10 mouse cellular contexts compared by ENCODE assay signal in the genomic region with DNA sequence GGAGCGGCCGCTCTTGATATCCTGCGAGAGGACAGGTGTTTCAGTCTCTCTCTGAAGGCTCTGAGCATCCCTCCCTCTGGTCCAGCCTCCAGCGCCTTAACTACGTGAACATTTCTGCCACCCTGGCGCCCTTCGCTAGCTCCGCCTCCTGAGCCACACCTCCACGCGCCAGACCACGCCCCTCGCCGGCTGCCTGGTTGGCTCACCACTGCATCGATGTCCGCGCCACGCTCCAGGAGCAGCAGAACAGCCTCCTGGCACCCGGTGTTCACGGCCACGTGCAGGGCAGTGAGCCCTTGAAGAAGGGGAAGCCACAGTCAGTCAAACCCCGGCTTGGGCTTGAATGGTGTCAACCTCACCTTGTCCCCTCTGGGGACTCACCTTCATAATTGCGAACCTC. TPM values are rescaled to one million over a fixed set of nuclear protein-coding genes. Genes with fewer than 3 reads are reported as not detected.
DNase-seq lines count a peak whose midpoint lies in the region; ATAC-seq lines count a peak whose summit lies in the region.
"Had no signal": no experiment of that assay in that cellular context is flagged by ENCODE, and none has a peak within 500 bp of the region (broad histone marks: within the 10 kb centered on the region; RNA-seq: fewer than 3 reads in every experiment).

No protein-coding gene starts in this region.

- H3K27me3 ChIP-seq in heart, embryonic 10.5 days (ENCODE audit: insufficient read depth, poor library complexity, severe bottlenecking), result peaks cover 72% of the 10 kb centered on the region
- H3K27me3 ChIP-seq in hindbrain, embryonic 11.5 days (ENCODE audit: control insufficient read depth, insufficient read depth, low read length), result peaks cover 41% of the 10 kb centered on the region
- H3K27me3 ChIP-seq in limb, embryonic 11.5 days (ENCODE audit: control insufficient read depth, insufficient read depth, low read length), result peaks cover 44% of the 10 kb centered on the region
- peaks cover 28% of the 10 kb centered on the region for H3K27me3 ChIP-seq in midbrain, embryonic 16.5 days (ENCODE audit: control insufficient read depth, insufficient read depth, low read depth, low read length)

- peak; percentile 28; the same call in 1 of the 2 replicates for ATAC-seq in hindbrain, embryonic 11.5 days (ENCODE audit: low FRiP score)
- ATAC-seq in limb, embryonic 11.5 days (ENCODE audit: insufficient number of reproducible peaks, low FRiP score, low TSS enrichment, low read depth), result 0 out of 2 replicates have a peak, but pooled peaks have one; percentile 4
- ATAC-seq in midbrain, embryonic 16.5 days, result peak; percentile 41; the same call in 1 of the 2 replicates

- peak overlapping the region; percentile 44 for H3K4me3 ChIP-seq in heart, embryonic 10.5 days
- peak overlapping the region; percentile 4; the same call in 1 of the 2 replicates for H3K4me3 ChIP-seq in hindbrain, embryonic 11.5 days (ENCODE audit: low read depth, low read length)
- H3K4me3 ChIP-seq in limb, embryonic 11.5 days (ENCODE audit: low read depth, low read length), result no peak overlapping the region
- H3K4me3 ChIP-seq in midbrain, embryonic 16.5 days (ENCODE audit: low read depth, low read length), result peak overlapping the region; percentile 20
- H3K4me3 ChIP-seq: erythroblast, embryonic 14.5 days had no signal

- peak; percentile 85 for DNase-seq in heart, embryonic 10.5 days (ENCODE audit: low spot score)
- no peak for DNase-seq in heart, postnatal 25 days (ENCODE audit: low spot score)
- DNase-seq in embryo, embryonic 11 days, result peak; percentile 59
- peak; percentile 53 for DNase-seq in hindbrain, embryonic 11.5 days (ENCODE audit: low spot score)
- peak; percentile 75 for DNase-seq in limb, embryonic 11.5 days (ENCODE audit: low spot score)
- DNase-seq in right cerebral cortex, postnatal 4 days, result no peak
- DNase-seq in thymus, postnatal 10 days (ENCODE audit: low spot score in 2 of 2), result no peak

- no peaks in the 10 kb centered on the region; the same call in 1 of the 2 replicates for H3K9me3 ChIP-seq in heart, embryonic 10.5 days
- no peaks in the 10 kb centered on the region for H3K9me3 ChIP-seq in hindbrain, embryonic 11.5 days (ENCODE audit: control insufficient read depth, low read length)
- H3K9me3 ChIP-seq in limb, embryonic 11.5 days (ENCODE audit: control insufficient read depth, low read length), result no peaks in the 10 kb centered on the region; the same call in 1 of the 2 replicates
- no peaks in the 10 kb centered on the region for H3K9me3 ChIP-seq in midbrain, embryonic 16.5 days (replicated peaks; ENCODE audit: control insufficient read depth, low read length, poor library complexity, severe bottlenecking)
- H3K9me3 ChIP-seq: G1E had no signal

- peak overlapping the region; percentile 31 for H3K4me2 ChIP-seq in hindbrain, embryonic 11.5 days (replicated peaks; ENCODE audit: low read depth, low read length)
- H3K4me2 ChIP-seq in limb, embryonic 11.5 days (ENCODE audit: low read depth, severe bottlenecking), result peak overlapping the region; percentile 21; the same call in 1 of the 2 replicates
- peak overlapping the region; percentile 61 for H3K4me2 ChIP-seq in midbrain, embryonic 16.5 days (ENCODE audit: low read length)

- no peaks in the 10 kb centered on the region for H3K36me3 ChIP-seq in heart, embryonic 10.5 days
- no peaks in the 10 kb centered on the region for H3K36me3 ChIP-seq in hindbrain, embryonic 11.5 days (ENCODE audit: control insufficient read depth, insufficient read depth, low read length)
- no peaks in the 10 kb centered on the region for H3K36me3 ChIP-seq in limb, embryonic 11.5 days (ENCODE audit: control insufficient read depth, insufficient read depth, low read length)
- no peaks in the 10 kb centered on the region for H3K36me3 ChIP-seq in midbrain, embryonic 16.5 days (ENCODE audit: control insufficient read depth, insufficient read depth, low read length)
- H3K36me3 ChIP-seq: G1E had no signal

- intact Hi-C loops in heart, postnatal 25 days (cut with DNase I), result no loop called here

- H3K9ac ChIP-seq in hindbrain, embryonic 11.5 days (ENCODE audit: low read depth, low read length), result no peak overlapping the region
- no peak overlapping the region for H3K9ac ChIP-seq in limb, embryonic 11.5 days (ENCODE audit: low read length)
- H3K9ac ChIP-seq in midbrain, embryonic 16.5 days (ENCODE audit: low read depth, low read length), result no peak overlapping the region; the same call in 1 of the 2 replicates

- H3K4me1 ChIP-seq in heart, embryonic 10.5 days, result peaks cover 33% of the 10 kb centered on the region
- H3K4me1 ChIP-seq in hindbrain, embryonic 11.5 days (replicated peaks; ENCODE audit: control insufficient read depth, insufficient read depth, low read length), result peaks cover 6% of the 10 kb centered on the region; the same call in 1 of the 2 replicates
- peaks cover 10% of the 10 kb centered on the region; the same call in 1 of the 2 replicates for H3K4me1 ChIP-seq in limb, embryonic 11.5 days (ENCODE audit: control insufficient read depth, insufficient read depth, low read length)
- peaks cover 10% of the 10 kb centered on the region for H3K4me1 ChIP-seq in midbrain, embryonic 16.5 days (ENCODE audit: control insufficient read depth, insufficient read depth, low read length)

- 5% methylated on average over 22 of the region's 22 CpGs for WGBS in heart, embryonic 10.5 days
- 2% methylated on average over 22 of the region's 22 CpGs for WGBS in hindbrain, embryonic 11.5 days
- 4% methylated on average over 22 of the region's 22 CpGs for WGBS in limb, embryonic 11.5 days
- WGBS in midbrain, embryonic 16.5 days, result 4% methylated on average over 22 of the region's 22 CpGs

- H3K27ac ChIP-seq in heart, embryonic 10.5 days, result no peak overlapping the region
- H3K27ac ChIP-seq in hindbrain, embryonic 11.5 days (ENCODE audit: low read depth, low read length), result no peak overlapping the region
- no peak overlapping the region for H3K27ac ChIP-seq in limb, embryonic 11.5 days (replicated peaks; ENCODE audit: low read depth, low read length)
- no peak overlapping the region for H3K27ac ChIP-seq in midbrain, embryonic 16.5 days (ENCODE audit: low read length)

RNA-seq across cellular contexts. Expression of gene Bcl3, which starts 11.5 kb away (rescaled TPM):
- polyA plus RNA-seq in heart, embryonic 10.5 days (2016; fragmentation: Nextera tagmentation; extraction: Ambion mirVana), result 1.3 and 2.7 TPM in 2 replicates
- total RNA-seq in heart, postnatal 25 days (2021), result 1 to 10 TPM; 3.0 to 3.9 TPM
- 0.26 and 0.33 TPM in 2 replicates for polyA plus RNA-seq in hindbrain, embryonic 11.5 days (2014; fragmentation: Nextera tagmentation; extraction: Ambion mirVana)
- 0.71 and 1.2 TPM in 2 replicates for polyA plus RNA-seq in limb, embryonic 11.5 days (2014; fragmentation: Nextera tagmentation; extraction: Ambion mirVana)
- polyA plus RNA-seq in midbrain, embryonic 16.5 days (2015; fragmentation: Nextera tagmentation; extraction: Ambion mirVana), result 0.65 and 1.0 TPM in 2 replicates

RNA-seq across cellular contexts. Expression of gene Cblc, which starts 14.5 kb away (rescaled TPM):
- 1.1 and 1.2 TPM in 2 replicates for polyA plus RNA-seq in heart, embryonic 10.5 days (2016; fragmentation: Nextera tagmentation; extraction: Ambion mirVana)
- under 1 TPM in 1 of 2 experiments, not detected in 1; 0.73 TPM for total RNA-seq in heart, postnatal 25 days (2021)
- 0.59 and 0.63 TPM in 2 replicates for polyA plus RNA-seq in hindbrain, embryonic 11.5 days (2014; fragmentation: Nextera tagmentation; extraction: Ambion mirVana)
- 0.75 and 1.3 TPM in 2 replicates for polyA plus RNA-seq in limb, embryonic 11.5 days (2014; fragmentation: Nextera tagmentation; extraction: Ambion mirVana)
- 0.44 and 0.49 TPM in 2 replicates for polyA plus RNA-seq in midbrain, embryonic 16.5 days (2015; fragmentation: Nextera tagmentation; extraction: Ambion mirVana)
- total RNA-seq: G1E had no signal
- polyA plus RNA-seq: erythroblast, embryonic 14.5 days; G1E had no signal

RNA-seq across cellular contexts. Expression of gene Bcam, which starts 40.3 kb away (rescaled TPM):
- polyA plus RNA-seq in heart, embryonic 10.5 days (2016; fragmentation: Nextera tagmentation; extraction: Ambion mirVana), result 140 and 193 TPM in 2 replicates
- 100 to 1,000 TPM; 220 to 229 TPM for total RNA-seq in heart, postnatal 25 days (2021)
- polyA plus RNA-seq in hindbrain, embryonic 11.5 days (2014; fragmentation: Nextera tagmentation; extraction: Ambion mirVana), result 20.6 and 22.1 TPM in 2 replicates
- polyA plus RNA-seq in limb, embryonic 11.5 days (2014; fragmentation: Nextera tagmentation; extraction: Ambion mirVana), result 43.0 and 44.1 TPM in 2 replicates
- polyA plus RNA-seq in midbrain, embryonic 16.5 days (2015; fragmentation: Nextera tagmentation; extraction: Ambion mirVana), result 10.5 and 14.0 TPM in 2 replicates
- polyA plus RNA-seq: erythroblast, embryonic 14.5 days; G1E had no signal

RNA-seq across cellular contexts. Expression of gene Gm19345, which starts 40.7 kb away (rescaled TPM):
- polyA plus RNA-seq in heart, embryonic 10.5 days (2016; fragmentation: Nextera tagmentation; extraction: Ambion mirVana), result not detected in 2 replicates
- total RNA-seq in heart, postnatal 25 days (2021), result not detected
- 0.17 TPM in 1 of 2 replicates, not detected in the other for polyA plus RNA-seq in hindbrain, embryonic 11.5 days (2014; fragmentation: Nextera tagmentation; extraction: Ambion mirVana)
- not detected in 2 replicates for polyA plus RNA-seq in limb, embryonic 11.5 days (2014; fragmentation: Nextera tagmentation; extraction: Ambion mirVana)
- polyA plus RNA-seq in midbrain, embryonic 16.5 days (2015; fragmentation: Nextera tagmentation; extraction: Ambion mirVana), result 21.3 and 23.9 TPM in 2 replicates
- total RNA-seq: G1E had no signal
- polyA plus RNA-seq: erythroblast, embryonic 14.5 days; G1E had no signal

RNA-seq across cellular contexts. Expression of gene Ceacam16, which starts 50.0 kb away (rescaled TPM):
- 0.09 TPM in 1 of 2 replicates, not detected in the other for polyA plus RNA-seq in heart, embryonic 10.5 days (2016; fragmentation: Nextera tagmentation; extraction: Ambion mirVana)
- under 1 TPM in 1 of 2 experiments, not detected in 1; 0.42 TPM for total RNA-seq in heart, postnatal 25 days (2021)
- not detected in 2 replicates for polyA plus RNA-seq in hindbrain, embryonic 11.5 days (2014; fragmentation: Nextera tagmentation; extraction: Ambion mirVana)
- polyA plus RNA-seq in limb, embryonic 11.5 days (2014; fragmentation: Nextera tagmentation; extraction: Ambion mirVana), result not detected in 2 replicates
- polyA plus RNA-seq in midbrain, embryonic 16.5 days (2015; fragmentation: Nextera tagmentation; extraction: Ambion mirVana), result 1.6 and 1.8 TPM in 2 replicates
- polyA plus RNA-seq: erythroblast, embryonic 14.5 days had no signal

Comparison
In these comparisons a context has a peak if more than half of its experiments do, and no peak if none do; other contexts are left out.
1. DNase-seq: peak in heart, embryonic 10.5 days (single experiment), embryo, embryonic 11 days (single experiment), hindbrain, embryonic 11.5 days (single experiment) and limb, embryonic 11.5 days (single experiment); none in heart, postnatal 25 days (single experiment), right cerebral cortex, postnatal 4 days (single experiment) and thymus, postnatal 10 days (0 of 2).
2. Peak in every context shown above with its lines, with median percentiles within 50 percentile points of each other: ATAC-seq and H3K4me2 ChIP-seq.